Mouse (Mus musculus): ENCODE results near the gene Ykt6. TPM values are rescaled to one million over a fixed set of nuclear protein-coding genes. Genes with fewer than 3 reads are reported as not detected.
A peak's percentile ranks its signal among the peaks of the same experiment; 100 is the strongest.
"Not testable (repeated sequence)": the region's sequence is repeated elsewhere in the genome, so short reads cannot be mapped to it uniquely, and the experiment has no call there.

Ykt6 gene
- total RNA-seq, 4 experiments from 2014 or later, result 40.4 to 47.2 (median 42.3) TPM

- no peak for DNase-seq (ENCODE audit: low spot score in 2 of 2)
Measured at GRCm38 (mm10) chr11:5990910-5991309, 35.4 kb downstream of the Ykt6 start.

DNA sequence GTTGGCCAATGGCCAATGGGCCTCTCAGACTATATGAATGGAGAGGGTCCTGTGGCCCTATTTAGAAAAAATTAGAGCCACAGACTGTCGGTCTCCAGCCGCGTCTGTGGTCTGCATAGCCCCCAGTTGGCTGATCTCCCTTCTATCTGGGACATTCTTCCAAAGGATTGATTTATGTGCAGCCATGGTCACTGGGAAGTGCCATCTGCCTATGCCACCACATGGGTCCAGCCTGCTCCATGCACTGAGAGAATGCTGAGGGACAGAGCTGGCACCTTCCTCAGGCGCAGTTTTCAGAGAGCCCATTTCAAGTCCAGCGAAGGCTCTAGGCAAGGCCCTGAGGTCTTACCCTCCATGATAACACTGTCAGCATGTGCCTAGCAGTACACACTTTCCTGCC lies 38.7 kb downstream of the Ykt6 start:
- no peak for DNase-seq (ENCODE audit: low spot score in 2 of 2)

DNA sequence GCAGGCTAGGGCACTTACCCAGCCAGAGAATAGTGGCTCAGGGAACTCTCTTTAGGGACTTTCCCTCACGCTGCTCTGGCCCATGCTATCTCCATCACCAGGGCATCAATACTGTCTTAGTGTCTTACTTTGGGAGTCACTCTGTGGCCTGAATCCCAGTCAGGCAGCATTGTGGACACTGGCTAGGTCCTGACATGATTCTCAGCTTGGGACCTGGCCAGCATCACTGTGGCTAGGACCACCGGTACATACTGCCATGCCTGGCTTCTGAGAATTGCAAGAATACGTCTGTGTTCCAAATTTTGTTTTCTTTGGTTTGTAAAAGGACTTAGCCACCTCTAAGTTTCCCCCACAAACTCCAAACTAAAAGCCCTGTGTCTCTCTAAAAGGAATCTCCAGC lies 39.4 kb downstream of the Ykt6 start:
- no peak for DNase-seq (ENCODE audit: low spot score in 2 of 2)

DNA sequence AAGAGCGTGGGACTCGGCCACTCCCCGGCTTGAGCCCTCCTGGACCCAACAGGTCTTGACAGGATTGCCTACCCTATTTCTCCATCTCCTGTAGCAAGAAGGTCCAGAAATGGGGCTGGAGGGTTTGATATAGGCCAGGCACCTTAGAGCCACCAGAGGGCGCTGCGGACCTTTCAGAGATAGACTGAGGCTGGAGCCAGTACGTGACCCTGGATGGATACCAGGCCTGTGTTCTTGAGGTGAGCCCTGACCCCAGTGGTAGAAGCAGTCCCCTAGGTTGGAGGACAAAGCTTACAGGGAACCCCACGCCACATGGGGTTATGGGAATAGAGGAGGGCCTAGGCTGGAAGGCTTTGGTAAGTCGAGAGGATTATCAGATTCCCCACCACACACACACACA lies 40.5 kb downstream of the Ykt6 start:
- peak; percentile 80 to 83 for DNase-seq (ENCODE audit: low spot score in 2 of 2)

GRCm38 (mm10) chr11:5998472-5998871 lies 43.0 kb downstream of the Ykt6 start:
- DNase-seq (ENCODE audit: low spot score in 2 of 2), result no peak

GRCm38 (mm10) chr11:5999832-6000771 lies 44.6 kb downstream of the Ykt6 start:
- peak; percentile 76 to 87 for DNase-seq (ENCODE audit: low spot score in 2 of 2)

DNA sequence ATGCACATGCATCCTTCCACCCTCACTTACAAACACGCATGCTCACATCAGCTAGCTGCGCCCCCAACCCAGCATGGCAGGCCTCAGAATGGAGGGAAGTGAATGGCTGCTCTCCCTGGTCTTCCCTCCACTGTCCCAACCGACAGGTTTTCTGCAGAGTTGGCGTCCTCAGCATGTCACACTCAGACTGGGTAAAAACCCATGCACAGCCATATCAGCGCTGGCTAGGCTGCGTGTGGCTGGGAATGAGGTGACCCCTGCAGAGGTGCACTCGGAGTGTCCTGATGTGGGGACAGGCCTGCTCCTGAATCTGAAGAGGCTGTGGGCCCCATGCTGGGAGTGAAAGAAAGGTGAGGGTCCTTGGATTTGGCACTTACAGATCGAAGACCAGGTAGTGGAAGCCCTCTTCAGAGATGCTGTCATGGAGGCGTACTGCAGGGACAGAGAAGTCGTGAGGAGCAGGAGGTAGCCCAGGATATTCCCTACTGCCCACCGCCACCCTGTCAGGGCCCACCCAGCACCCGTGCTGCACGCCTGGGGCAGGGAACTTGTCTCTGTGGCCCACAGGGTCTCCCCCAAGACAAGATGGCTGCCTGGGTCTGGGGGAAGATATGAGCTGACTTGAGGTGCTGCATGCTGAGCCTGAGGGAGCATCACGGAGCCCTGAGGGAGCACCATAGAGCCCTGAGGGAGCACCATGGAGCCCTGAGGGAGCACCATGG lies 45.6 kb downstream of the Ykt6 start:
- DNase-seq (ENCODE audit: low spot score in 2 of 2), result no peak

GRCm38 (mm10) chr11:6001981-6002649 lies 46.6 kb downstream of the Ykt6 start:
- peak in 1 of 2 experiments; percentile 46 for DNase-seq (ENCODE audit: low spot score in 2 of 2)

GRCm38 (mm10) chr11:6003046-6003639 lies 47.6 kb downstream of the Ykt6 start:
- no peak for DNase-seq (ENCODE audit: low spot score in 2 of 2)

DNA sequence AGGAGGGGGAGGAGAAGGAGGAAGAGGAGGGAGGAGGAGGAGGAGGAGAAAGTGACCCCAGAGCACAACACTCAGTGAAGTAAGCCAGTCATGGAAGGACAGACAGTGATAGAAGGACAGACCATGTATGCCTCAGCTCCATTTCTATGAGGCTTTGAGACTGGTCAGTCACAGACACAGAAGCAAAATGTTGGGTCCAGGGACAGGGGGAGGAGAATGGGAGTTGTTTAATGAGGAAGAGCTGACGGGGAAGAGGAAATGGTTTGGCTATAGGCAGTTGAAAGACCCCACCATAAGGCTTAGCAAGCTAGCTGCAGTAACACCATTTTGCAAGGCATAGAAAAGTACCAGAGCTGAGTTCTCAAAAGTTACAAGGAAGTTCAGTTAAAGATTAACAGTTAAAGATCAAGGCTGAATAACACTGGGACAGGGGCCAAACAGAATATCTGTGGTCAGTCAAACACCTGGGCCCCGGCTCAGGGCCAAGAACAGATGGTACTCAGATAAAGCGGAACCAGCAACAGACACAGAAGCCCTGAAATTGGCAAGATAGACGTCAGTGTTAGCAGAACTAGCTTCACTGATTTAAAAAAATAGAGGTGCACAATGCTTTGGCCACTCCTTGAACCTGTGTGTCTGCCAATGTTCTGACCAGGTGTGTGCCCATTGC lies 50.0 kb downstream of the Ykt6 start:
- DNase-seq (ENCODE audit: low spot score in 2 of 2), result not testable (repeated sequence)

DNA sequence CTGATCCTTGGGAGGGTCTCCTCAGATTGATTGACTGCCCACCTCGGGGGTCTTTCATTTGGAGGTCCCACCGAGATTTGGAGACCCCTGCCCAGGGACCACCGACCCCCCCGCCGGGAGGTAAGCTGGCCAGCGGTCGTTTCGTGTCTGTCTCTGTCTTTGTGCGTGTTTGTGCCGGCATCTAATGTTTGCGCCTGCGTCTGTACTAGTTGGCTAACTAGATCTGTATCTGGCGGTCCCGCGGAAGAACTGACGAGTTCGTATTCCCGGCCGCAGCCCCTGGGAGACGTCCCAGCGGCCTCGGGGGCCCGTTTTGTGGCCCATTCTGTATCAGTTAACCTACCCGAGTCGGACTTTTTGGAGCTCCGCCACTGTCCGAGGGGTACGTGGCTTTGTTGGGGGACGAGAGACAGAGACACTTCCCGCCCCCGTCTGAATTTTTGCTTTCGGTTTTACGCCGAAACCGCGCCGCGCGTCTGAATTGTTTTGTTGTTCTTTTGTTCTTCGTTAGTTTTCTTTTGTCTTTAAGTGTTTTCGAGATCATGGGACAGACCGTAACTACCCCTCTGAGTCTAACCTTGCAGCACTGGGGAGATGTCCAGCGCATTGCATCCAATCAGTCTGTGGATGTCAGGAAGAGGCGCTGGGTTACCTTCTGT lies 51.0 kb downstream of the Ykt6 start:
- not testable (repeated sequence) for DNase-seq (ENCODE audit: low spot score in 2 of 2)

DNA sequence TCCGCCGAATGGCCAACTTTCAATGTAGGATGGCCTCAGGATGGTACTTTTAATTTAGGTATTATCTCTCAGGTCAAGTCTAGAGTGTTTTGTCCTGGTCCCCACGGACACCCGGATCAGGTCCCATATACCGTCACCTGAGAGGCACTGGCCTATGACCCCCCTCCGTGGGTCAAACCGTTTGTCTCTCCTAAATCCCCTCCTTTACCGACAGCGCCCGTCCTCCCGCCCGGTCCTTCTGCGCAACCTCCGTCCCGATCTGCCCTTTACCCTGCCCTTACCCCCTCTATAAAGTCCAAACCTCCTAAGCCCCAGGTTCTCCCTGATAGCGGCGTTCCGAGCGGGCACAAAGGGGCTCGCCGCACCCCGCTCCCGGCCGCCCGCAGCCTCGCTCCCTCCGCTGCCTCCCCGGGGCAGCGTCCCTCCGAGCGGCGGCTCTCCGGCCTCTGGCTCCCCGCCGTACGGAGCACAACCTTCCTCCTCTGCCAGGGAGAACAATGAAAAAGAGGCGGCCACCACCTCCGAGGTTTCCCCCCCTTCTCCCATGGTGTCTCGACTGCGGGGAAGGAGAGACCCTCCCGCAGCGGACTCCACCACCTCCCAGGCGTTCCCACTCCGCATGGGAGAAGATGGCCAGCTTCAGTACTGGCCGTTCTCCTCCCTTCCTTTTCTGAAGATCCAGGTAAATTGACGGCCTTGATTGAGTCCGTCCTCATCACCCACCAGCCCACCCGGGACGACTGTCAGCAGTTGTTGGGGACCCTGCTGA lies 51.7 kb downstream of the Ykt6 start:
- DNase-seq (ENCODE audit: low spot score in 2 of 2), result not testable (repeated sequence)

- not testable (repeated sequence) for DNase-seq (ENCODE audit: low spot score in 2 of 2)
Measured at GRCm38 (mm10) chr11:6007779-6008128, 52.3 kb downstream of the Ykt6 start.

DNA sequence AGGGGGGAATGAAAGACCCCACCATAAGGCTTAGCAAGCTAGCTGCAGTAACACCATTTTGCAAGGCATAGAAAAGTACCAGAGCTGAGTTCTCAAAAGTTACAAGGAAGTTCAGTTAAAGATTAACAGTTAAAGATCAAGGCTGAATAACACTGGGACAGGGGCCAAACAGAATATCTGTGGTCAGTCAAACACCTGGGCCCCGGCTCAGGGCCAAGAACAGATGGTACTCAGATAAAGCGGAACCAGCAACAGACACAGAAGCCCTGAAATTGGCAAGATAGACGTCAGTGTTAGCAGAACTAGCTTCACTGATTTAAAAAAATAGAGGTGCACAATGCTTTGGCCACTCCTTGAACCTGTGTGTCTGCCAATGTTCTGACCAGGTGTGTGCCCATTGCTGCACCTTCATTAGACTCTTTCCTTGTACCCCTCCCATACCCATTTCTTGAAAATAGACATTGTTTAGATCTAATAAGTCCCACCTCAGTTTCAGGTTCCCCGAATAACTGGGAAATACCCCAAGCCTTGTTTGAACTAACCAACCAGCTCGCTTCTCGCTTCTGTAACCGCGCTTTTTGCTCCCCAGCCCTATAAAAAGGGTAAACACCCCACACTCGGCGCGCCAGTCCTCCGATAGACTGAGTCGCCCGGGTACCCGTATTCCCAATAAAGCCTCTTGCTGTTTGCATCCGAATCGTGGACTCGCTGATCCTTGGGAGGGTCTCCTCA lies 55.4 kb downstream of the Ykt6 start:
- DNase-seq (ENCODE audit: low spot score in 2 of 2), result not testable (repeated sequence)

DNA sequence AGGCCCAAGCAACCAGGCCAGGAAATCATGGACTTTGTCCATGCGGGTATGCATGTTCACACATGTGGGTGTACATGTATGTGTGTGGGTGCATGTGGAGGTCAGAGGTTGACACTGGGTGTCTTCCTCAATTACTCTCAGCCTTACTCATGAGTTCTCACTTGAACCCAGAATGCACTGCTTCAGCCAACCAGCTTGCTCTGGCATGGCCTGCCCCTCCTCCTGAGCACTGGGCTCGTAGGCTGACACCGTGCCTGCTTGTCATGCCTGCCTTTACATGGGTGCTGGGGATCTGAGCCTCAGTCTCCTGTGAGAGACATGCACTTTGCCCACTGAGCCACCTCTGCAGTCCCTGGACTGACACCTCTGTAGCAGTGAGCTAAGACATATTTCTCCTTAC lies 56.4 kb downstream of the Ykt6 start:
- DNase-seq (ENCODE audit: low spot score in 2 of 2), result no peak

- no peak for DNase-seq (ENCODE audit: low spot score in 2 of 2)
Measured at GRCm38 (mm10) chr11:6013359-6013758, 57.9 kb downstream of the Ykt6 start.

- DNase-seq (ENCODE audit: low spot score in 2 of 2), result peak; percentile 46 to 72
Measured at GRCm38 (mm10) chr11:6015011-6015431, 59.5 kb downstream of the Ykt6 start.

GRCm38 (mm10) chr11:6016368-6016767 lies 60.9 kb downstream of the Ykt6 start:
- no peak for DNase-seq (ENCODE audit: low spot score in 2 of 2)
